Mouse (Mus musculus): ENCODE measurements around the gene Odf3l2. TPM values are rescaled to one million over a fixed set of nuclear protein-coding genes. Genes with fewer than 3 reads are reported as not detected.

Odf3l2 gene
- total RNA-seq, 2 experiments from 2014 or later, result not detected

GRCm38 (mm10) chr10:79594872-79595589 lies 50.5 kb downstream of the Odf3l2 start:
- ATAC-seq (replicated peaks; ENCODE audit: low FRiP score, poor library complexity, severe bottlenecking), result peak; percentile 57; the same call in 1 of the 2 replicates

- ATAC-seq (replicated peaks; ENCODE audit: low FRiP score, poor library complexity, severe bottlenecking), result no peak
Measured at GRCm38 (mm10) chr10:79594111-79594510, 51.4 kb downstream of the Odf3l2 start.

- no peak for ATAC-seq (replicated peaks; ENCODE audit: low FRiP score, poor library complexity, severe bottlenecking)
Measured at GRCm38 (mm10) chr10:79590702-79591101, 54.8 kb downstream of the Odf3l2 start.

Other genes starting within 250 kb of the Odf3l2 start
- gene Vmn2r83, start 177.0 kb downstream of the Odf3l2 start, total RNA-seq (2015; ENCODE audit: low replicate concordance), result not detected in 2 replicates
- not detected in 2 replicates for gene Vmn2r83, start 177.0 kb downstream of the Odf3l2 start, total RNA-seq (2017; ENCODE audit: low replicate concordance)
- 2.5 TPM in 1 of 2 replicates, not detected in the other for gene Plpp2, start 111.9 kb downstream of the Odf3l2 start, total RNA-seq (2015; ENCODE audit: low replicate concordance)
- not detected in 2 replicates for gene Plpp2, start 111.9 kb downstream of the Odf3l2 start, total RNA-seq (2017; ENCODE audit: low replicate concordance)
- not detected in 2 replicates for gene Mier2, start 90.5 kb downstream of the Odf3l2 start, total RNA-seq (2015; ENCODE audit: low replicate concordance)
- gene Mier2, start 90.5 kb downstream of the Odf3l2 start, total RNA-seq (2017; ENCODE audit: low replicate concordance), result 0.77 TPM in 1 of 2 replicates, not detected in the other
- not detected in 2 replicates for gene Theg, start 58.4 kb downstream of the Odf3l2 start, total RNA-seq (2015; ENCODE audit: low replicate concordance)
- gene Theg, start 58.4 kb downstream of the Odf3l2 start, total RNA-seq (2017; ENCODE audit: low replicate concordance), result not detected in 2 replicates
- not detected in 2 replicates for gene C2cd4c, start 31.7 kb downstream of the Odf3l2 start, total RNA-seq (2015; ENCODE audit: low replicate concordance)
- not detected in 2 replicates for gene C2cd4c, start 31.7 kb downstream of the Odf3l2 start, total RNA-seq (2017; ENCODE audit: low replicate concordance)
- gene Shc2, start 7.8 kb downstream of the Odf3l2 start, total RNA-seq (2015; ENCODE audit: low replicate concordance), result not detected in 2 replicates
- gene Shc2, start 7.8 kb downstream of the Odf3l2 start, total RNA-seq (2017; ENCODE audit: low replicate concordance), result not detected in 2 replicates
- not detected in 2 replicates for gene Madcam1, start 18.8 kb upstream of the Odf3l2 start, total RNA-seq (2015; ENCODE audit: low replicate concordance)
- gene Madcam1, start 18.8 kb upstream of the Odf3l2 start, total RNA-seq (2017; ENCODE audit: low replicate concordance), result not detected in 2 replicates
- 12.2 and 15.9 TPM in 2 replicates for gene Tpgs1, start 23.6 kb upstream of the Odf3l2 start, total RNA-seq (2015; ENCODE audit: low replicate concordance)
- 1.9 and 8.3 TPM in 2 replicates for gene Tpgs1, start 23.6 kb upstream of the Odf3l2 start, total RNA-seq (2017; ENCODE audit: low replicate concordance)
- gene Cdc34, start 36.5 kb upstream of the Odf3l2 start, total RNA-seq (2015; ENCODE audit: low replicate concordance), result 42.2 and 66.7 TPM in 2 replicates
- 82.7 and 87.2 TPM in 2 replicates for gene Cdc34, start 36.5 kb upstream of the Odf3l2 start, total RNA-seq (2017; ENCODE audit: low replicate concordance)
- gene Gzmm, start 43.3 kb upstream of the Odf3l2 start, total RNA-seq (2015; ENCODE audit: low replicate concordance), result not detected in 2 replicates
- not detected in 2 replicates for gene Gzmm, start 43.3 kb upstream of the Odf3l2 start, total RNA-seq (2017; ENCODE audit: low replicate concordance)
- 1,896 and 2,324 TPM in 2 replicates for gene Bsg, start 58.8 kb upstream of the Odf3l2 start, total RNA-seq (2015; ENCODE audit: low replicate concordance)
- 1,328 and 1,345 TPM in 2 replicates for gene Bsg, start 58.8 kb upstream of the Odf3l2 start, total RNA-seq (2017; ENCODE audit: low replicate concordance)
- gene Hcn2, start 70.9 kb upstream of the Odf3l2 start, total RNA-seq (2015; ENCODE audit: low replicate concordance), result not detected in 2 replicates
- gene Hcn2, start 70.9 kb upstream of the Odf3l2 start, total RNA-seq (2017; ENCODE audit: low replicate concordance), result not detected in 2 replicates
- gene Polrmt, start 100.8 kb upstream of the Odf3l2 start, total RNA-seq (2015; ENCODE audit: low replicate concordance), result 8.0 TPM in 1 of 2 replicates, not detected in the other
- gene Polrmt, start 100.8 kb upstream of the Odf3l2 start, total RNA-seq (2017; ENCODE audit: low replicate concordance), result 0.64 and 4.4 TPM in 2 replicates
- gene Fgf22, start 109.3 kb upstream of the Odf3l2 start, total RNA-seq (2015; ENCODE audit: low replicate concordance), result not detected in 2 replicates
- gene Fgf22, start 109.3 kb upstream of the Odf3l2 start, total RNA-seq (2017; ENCODE audit: low replicate concordance), result not detected in 2 replicates
- gene Rnf126, start 121.2 kb upstream of the Odf3l2 start, total RNA-seq (2015; ENCODE audit: low replicate concordance), result 40.0 and 58.7 TPM in 2 replicates
- 18.3 and 19.4 TPM in 2 replicates for gene Rnf126, start 121.2 kb upstream of the Odf3l2 start, total RNA-seq (2017; ENCODE audit: low replicate concordance)
- gene Fstl3, start 131.5 kb upstream of the Odf3l2 start, total RNA-seq (2015; ENCODE audit: low replicate concordance), result 5.4 TPM in 1 of 2 replicates, not detected in the other
- 0.38 and 1.3 TPM in 2 replicates for gene Fstl3, start 131.5 kb upstream of the Odf3l2 start, total RNA-seq (2017; ENCODE audit: low replicate concordance)
- 25.6 and 44.0 TPM in 2 replicates for gene Prss57, start 145.2 kb upstream of the Odf3l2 start, total RNA-seq (2015; ENCODE audit: low replicate concordance)
- gene Prss57, start 145.2 kb upstream of the Odf3l2 start, total RNA-seq (2017; ENCODE audit: low replicate concordance), result 1.1 and 6.5 TPM in 2 replicates
- 8.8 and 16.2 TPM in 2 replicates for gene Palm, start 147.8 kb upstream of the Odf3l2 start, total RNA-seq (2015; ENCODE audit: low replicate concordance)
- 2.0 and 9.2 TPM in 2 replicates for gene Palm, start 147.8 kb upstream of the Odf3l2 start, total RNA-seq (2017; ENCODE audit: low replicate concordance)
- not detected in 2 replicates for gene Misp, start 175.3 kb upstream of the Odf3l2 start, total RNA-seq (2015; ENCODE audit: low replicate concordance)
- gene Misp, start 175.3 kb upstream of the Odf3l2 start, total RNA-seq (2017; ENCODE audit: low replicate concordance), result not detected in 2 replicates
- 134 and 185 TPM in 2 replicates for gene Ptbp1, start 208.7 kb upstream of the Odf3l2 start, total RNA-seq (2015; ENCODE audit: low replicate concordance)
- gene Ptbp1, start 208.7 kb upstream of the Odf3l2 start, total RNA-seq (2017; ENCODE audit: low replicate concordance), result 89.3 and 94.7 TPM in 2 replicates
- 247 and 296 TPM in 2 replicates for gene Prtn3, start 228.7 kb upstream of the Odf3l2 start, total RNA-seq (2015; ENCODE audit: low replicate concordance)
- gene Prtn3, start 228.7 kb upstream of the Odf3l2 start, total RNA-seq (2017; ENCODE audit: low replicate concordance), result 52.3 and 54.7 TPM in 2 replicates
- gene Plppr3, start 228.9 kb upstream of the Odf3l2 start, total RNA-seq (2015; ENCODE audit: low replicate concordance), result 0.84 TPM in 1 of 2 replicates, not detected in the other
- 0.83 and 1.7 TPM in 2 replicates for gene Plppr3, start 228.9 kb upstream of the Odf3l2 start, total RNA-seq (2017; ENCODE audit: low replicate concordance)
- gene Elane, start 240.5 kb upstream of the Odf3l2 start, total RNA-seq (2015; ENCODE audit: low replicate concordance), result 613 and 617 TPM in 2 replicates
- 146 and 166 TPM in 2 replicates for gene Elane, start 240.5 kb upstream of the Odf3l2 start, total RNA-seq (2017; ENCODE audit: low replicate concordance)
- not detected in 2 replicates for gene Cfd, start 245.1 kb upstream of the Odf3l2 start, total RNA-seq (2015; ENCODE audit: low replicate concordance)
- gene Cfd, start 245.1 kb upstream of the Odf3l2 start, total RNA-seq (2017; ENCODE audit: low replicate concordance), result not detected in 2 replicates

Measured in erythroid progenitor cell, adult 5-6 weeks (primary cell).